Mouse (Mus musculus) cerebellum, adult 2 months (tissue): Measurements from ENCODE around the gene Unc5c. TPM values are rescaled to one million over a fixed set of nuclear protein-coding genes. Genes with fewer than 3 reads are reported as not detected.

ENCODE experiments used
- DNase-seq, 2 experiments: peaks; one replicate each; pipeline ENCODE4 v3.0.0; 2021
- H3K27ac ChIP-seq: fragments of 200-500 bp; 2 replicates; pipeline ENCODE4 v1.5.1; 2012; ENCODE audit warnings: low read length, control low read depth, inconsistent platforms; ENCODE audit not compliant: insufficient read depth
- H3K27me3 ChIP-seq: fragments of 200-500 bp; 2 replicates; pipeline ENCODE4 v1.6.1; 2012; ENCODE audit warnings: inconsistent platforms, mild to moderate bottlenecking, low read length, moderate library complexity; ENCODE audit not compliant: control insufficient read depth, insufficient read depth
- H3K4me1 ChIP-seq: fragments of 200-500 bp; 2 replicates; pipeline ENCODE4 v1.6.1; 2011; ENCODE audit warnings: low read length; ENCODE audit not compliant: control insufficient read depth, insufficient read depth
- H3K4me3 ChIP-seq: fragments of 200-500 bp; replicated peaks from 2 replicates; pipeline ENCODE3; 2011; ENCODE audit warnings: mild to moderate bottlenecking, low read depth, low read length, control low read depth; ENCODE audit not compliant: insufficient read depth
- CTCF ChIP-seq: fragments of 200-500 bp; IDR thresholded peaks from 2 replicates; pipeline ENCODE4 v1.5.1; 2011; ENCODE audit warnings: low read depth, mild to moderate bottlenecking, control low read depth, low read length, moderate library complexity, borderline replicate concordance; ENCODE audit not compliant: insufficient read depth
- POLR2A ChIP-seq: fragments of 200-500 bp; IDR thresholded peaks from 2 replicates; pipeline ENCODE4 v1.6.1; 2011; ENCODE audit warnings: low read length, control low read depth, borderline replicate concordance; ENCODE audit not compliant: insufficient read depth
- WGBS: fragments of 180-500 bp; shearing (Covaris S2); methylation state at CpG from one replicate; pipeline ENCODE4 v1.1.7; 2018; 5-methylcytosine and 5-hydroxymethylcytosine counted together
- polyA plus RNA-seq: library from polyadenylated mRNA; depleted of rRNA; stranded (reverse); fragments of >200 nt; gene quantifications from 2 replicates; pipeline ENCODE4 v1.2.3, GENCODE M21; 2012

Gene Unc5c
- polyA plus RNA-seq, 1 experiment: 19.4 TPM

GRCm38 (mm10) chr3:141809581-141809980, 344.6 kb downstream of the Unc5c start:
- no peaks in the 10 kb centered on the region for H3K27me3 ChIP-seq
- peak; percentile 53 to 76 for DNase-seq
- WGBS: 13% methylated on average over 3 of the region's 3 CpGs
- TF ChIP-seq POLR2A: no peak
- TF ChIP-seq CTCF: no peak
- H3K27ac ChIP-seq: no peak overlapping the region
- H3K4me3 ChIP-seq: no peak overlapping the region
- peaks cover 10% of the 10 kb centered on the region for H3K4me1 ChIP-seq

GRCm38 (mm10) chr3:141810944-141811343, 345.9 kb downstream of the Unc5c start:
- H3K27ac ChIP-seq: no peak overlapping the region
- peaks cover 10% of the 10 kb centered on the region for H3K4me1 ChIP-seq
- 8% methylated on average over 7 of the region's 7 CpGs for WGBS
- no peaks in the 10 kb centered on the region for H3K27me3 ChIP-seq
- no peak overlapping the region for H3K4me3 ChIP-seq
- DNase-seq: peak; percentile 71 to 82
- TF ChIP-seq CTCF (no peak), POLR2A (no peak)

GRCm38 (mm10) chr3:141811348-141811747, 346.3 kb downstream of the Unc5c start:
- Histone ChIP-seq H3K4me1 (peaks cover 10% of the 10 kb centered on the region), H3K27ac (no peak overlapping the region), H3K4me3 (no peak overlapping the region), H3K27me3 (no peaks in the 10 kb centered on the region)
- WGBS: 43% methylated on average over 2 of the region's 2 CpGs
- TF ChIP-seq POLR2A (no peak), CTCF (no peak)
- no peak for DNase-seq

GRCm38 (mm10) chr3:141814776-141815175, 349.8 kb downstream of the Unc5c start:
- WGBS: 71% methylated on average over 1 of the region's 1 CpGs
- TF ChIP-seq CTCF (no peak), POLR2A (no peak)
- Histone ChIP-seq H3K4me1 (peaks cover 17% of the 10 kb centered on the region), H3K4me3 (no peak overlapping the region), H3K27ac (no peak overlapping the region), H3K27me3 (no peaks in the 10 kb centered on the region)
- DNase-seq: no peak

- Histone ChIP-seq H3K4me1 (0 out of 2 replicates have a peak, but pooled peaks cover 7% of the 10 kb centered on the region), H3K27ac (no peak overlapping the region), H3K27me3 (no peaks in the 10 kb centered on the region), H3K4me3 (no peak overlapping the region)
- TF ChIP-seq CTCF (no peak), POLR2A (no peak)
- 53% methylated on average over 3 of the region's 3 CpGs for WGBS
- no peak for DNase-seq
These were observed 353.7 kb downstream of the Unc5c start for GRCm38 (mm10) chr3:141818615-141819312.

- no peak overlapping the region for H3K4me3 ChIP-seq
- H3K4me1 ChIP-seq: 0 out of 2 replicates have a peak, but pooled peaks cover 7% of the 10 kb centered on the region
- H3K27me3 ChIP-seq: no peaks in the 10 kb centered on the region
- no peak overlapping the region for H3K27ac ChIP-seq
- TF ChIP-seq POLR2A: no peak
- TF ChIP-seq CTCF: no peak
- peak; percentile 28 to 30 for DNase-seq
- WGBS: 41% methylated on average over 13 of the region's 13 CpGs
These were observed 354.4 kb downstream of the Unc5c start for GRCm38 (mm10) chr3:141819331-141819941.

GRCm38 (mm10) chr3:141828301-141828700, 363.3 kb downstream of the Unc5c start:
- WGBS: 48% methylated on average over 5 of the region's 5 CpGs
- DNase-seq: peak; percentile 33 to 36
- peaks cover 2% of the 10 kb centered on the region; the same call in 1 of the 2 replicates for H3K4me1 ChIP-seq
- H3K27me3 ChIP-seq: no peaks in the 10 kb centered on the region
- H3K27ac ChIP-seq: no peak overlapping the region
- H3K4me3 ChIP-seq: no peak overlapping the region
- TF ChIP-seq POLR2A (no peak), CTCF (no peak)

- WGBS: 17% methylated on average over 3 of the region's 3 CpGs
- no peak overlapping the region for H3K4me3 ChIP-seq
- peak; percentile 62; the same call in 1 of the 2 replicates for TF ChIP-seq CTCF
- no peak for TF ChIP-seq POLR2A
- peak; percentile 76 to 77 for DNase-seq
- peaks cover 2% of the 10 kb centered on the region; the same call in 1 of the 2 replicates for H3K4me1 ChIP-seq
- H3K27ac ChIP-seq: no peak overlapping the region
- no peaks in the 10 kb centered on the region for H3K27me3 ChIP-seq
These were observed 366.1 kb downstream of the Unc5c start for GRCm38 (mm10) chr3:141831135-141831534.
